Mouse (Mus musculus) gonadal fat pad, adult 2 months (tissue): ENCODE measurements around the gene Rnf150. TPM values are rescaled to one million over a fixed set of nuclear protein-coding genes. Genes with fewer than 3 reads are reported as not detected.

Experiments used
- DNase-seq: peaks from one replicate; pipeline ENCODE4 v3.0.0-alpha.2; 2012; ENCODE audit warnings: low read depth
- polyA plus RNA-seq: library from polyadenylated mRNA; depleted of rRNA; stranded (reverse); fragments of >200 nt; gene quantifications from 2 replicates; pipeline ENCODE4 v1.2.3, GENCODE M21; 2012

Gene Rnf150
- polyA plus RNA-seq, 1 experiment, result 2.6 TPM

- no peak for DNase-seq
Observed at GRCm38 (mm10) chr8:82889062-82889720, 26.0 kb downstream of the Rnf150 start.

GRCm38 (mm10) chr8:82895091-82895490 lies 31.9 kb downstream of the Rnf150 start:
- DNase-seq, result no peak

- no peak for DNase-seq
Observed at GRCm38 (mm10) chr8:82896796-82897195, 33.6 kb downstream of the Rnf150 start.

GRCm38 (mm10) chr8:82897628-82898458 lies 34.7 kb downstream of the Rnf150 start:
- no peak for DNase-seq

GRCm38 (mm10) chr8:82898459-82898841 lies 35.3 kb downstream of the Rnf150 start:
- no peak for DNase-seq

GRCm38 (mm10) chr8:82900958-82901357 lies 37.8 kb downstream of the Rnf150 start:
- DNase-seq, result no peak

- DNase-seq, result no peak
Observed at GRCm38 (mm10) chr8:82901549-82902138, 38.5 kb downstream of the Rnf150 start.

GRCm38 (mm10) chr8:82903497-82903896 lies 40.3 kb downstream of the Rnf150 start:
- no peak for DNase-seq

GRCm38 (mm10) chr8:82907271-82907670 lies 44.1 kb downstream of the Rnf150 start:
- DNase-seq, result no peak

GRCm38 (mm10) chr8:82911436-82911835 lies 48.3 kb downstream of the Rnf150 start:
- DNase-seq, result no peak

- DNase-seq, result no peak
Observed at GRCm38 (mm10) chr8:82912282-82912681, 49.1 kb downstream of the Rnf150 start.

GRCm38 (mm10) chr8:82914543-82914942 lies 51.4 kb downstream of the Rnf150 start:
- no peak for DNase-seq

GRCm38 (mm10) chr8:82916851-82917539 lies 53.8 kb downstream of the Rnf150 start:
- no peak for DNase-seq

GRCm38 (mm10) chr8:82917540-82918316 lies 54.6 kb downstream of the Rnf150 start:
- no peak for DNase-seq

GRCm38 (mm10) chr8:82919676-82920075 lies 56.5 kb downstream of the Rnf150 start:
- DNase-seq, result no peak

- no peak for DNase-seq
Observed at GRCm38 (mm10) chr8:82920124-82920523, 57.0 kb downstream of the Rnf150 start.

- DNase-seq, result no peak
Observed at GRCm38 (mm10) chr8:82925286-82925685, 62.1 kb downstream of the Rnf150 start.

- DNase-seq, result no peak
Observed at GRCm38 (mm10) chr8:82926518-82926917, 63.4 kb downstream of the Rnf150 start.

GRCm38 (mm10) chr8:82931554-82931953 lies 68.4 kb downstream of the Rnf150 start:
- DNase-seq, result no peak

GRCm38 (mm10) chr8:82936162-82936561 lies 73.0 kb downstream of the Rnf150 start:
- no peak for DNase-seq

- DNase-seq, result no peak
Observed at GRCm38 (mm10) chr8:82936866-82937265, 73.7 kb downstream of the Rnf150 start.
